Mouse (Mus musculus) A20 (cell line): ENCODE results near the gene U2af2.
A peak's percentile ranks its signal among the peaks of the same experiment; 100 is the strongest.

Experiments used
- DNase-seq: peaks from one replicate; pipeline ENCODE4 v3.0.0-alpha.2; 2011; ENCODE audit warnings: low read depth, low spot score

U2af2 gene

GRCm38 (mm10) chr7:5061774-5062359, at the start of gene U2af2:
Gene U2af2 (plus strand): TSS chr7:5062143.
- peak; percentile 95 for DNase-seq

DNA sequence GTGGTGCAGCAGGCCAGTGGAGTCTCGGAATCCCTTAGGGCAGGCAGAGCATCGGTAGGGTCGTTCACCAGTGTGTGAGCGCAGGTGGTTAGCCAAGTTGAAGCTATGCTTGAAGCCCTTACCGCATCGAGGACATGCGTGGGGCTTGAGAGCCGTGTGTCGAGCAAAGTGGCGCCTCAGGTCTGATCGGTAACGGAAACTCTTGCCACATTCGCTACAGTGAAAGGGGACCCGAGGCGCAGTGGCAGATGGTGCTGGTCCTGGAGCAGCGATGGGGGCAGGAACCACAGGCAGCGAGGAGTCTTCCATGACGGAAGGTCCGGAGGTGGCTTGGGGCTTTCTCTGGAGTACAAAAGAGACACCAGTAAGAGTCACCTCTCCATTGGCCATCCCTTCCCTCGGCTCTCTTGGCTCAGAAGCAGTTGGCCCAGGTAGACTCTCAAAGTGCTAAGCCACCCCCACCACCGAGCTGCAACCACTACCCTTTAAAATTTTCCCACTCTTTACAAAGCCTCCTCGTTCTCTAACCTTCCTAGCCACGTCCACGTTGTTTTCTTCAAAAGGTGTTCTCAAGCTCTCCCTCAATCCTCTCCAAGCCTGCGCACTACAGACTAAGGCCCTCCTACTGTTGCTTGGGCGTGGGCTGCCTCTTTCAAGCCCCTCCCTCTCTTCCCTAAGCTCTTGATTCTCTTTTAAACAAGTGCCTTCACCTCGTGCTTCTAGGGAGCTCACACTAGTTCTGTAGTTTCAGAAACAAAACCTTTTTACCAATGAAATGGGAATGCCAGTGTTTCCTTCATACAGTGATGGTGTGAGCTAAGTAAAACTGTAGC, 49.0 kb upstream of the U2af2 start:
- DNase-seq = no peak

DNA sequence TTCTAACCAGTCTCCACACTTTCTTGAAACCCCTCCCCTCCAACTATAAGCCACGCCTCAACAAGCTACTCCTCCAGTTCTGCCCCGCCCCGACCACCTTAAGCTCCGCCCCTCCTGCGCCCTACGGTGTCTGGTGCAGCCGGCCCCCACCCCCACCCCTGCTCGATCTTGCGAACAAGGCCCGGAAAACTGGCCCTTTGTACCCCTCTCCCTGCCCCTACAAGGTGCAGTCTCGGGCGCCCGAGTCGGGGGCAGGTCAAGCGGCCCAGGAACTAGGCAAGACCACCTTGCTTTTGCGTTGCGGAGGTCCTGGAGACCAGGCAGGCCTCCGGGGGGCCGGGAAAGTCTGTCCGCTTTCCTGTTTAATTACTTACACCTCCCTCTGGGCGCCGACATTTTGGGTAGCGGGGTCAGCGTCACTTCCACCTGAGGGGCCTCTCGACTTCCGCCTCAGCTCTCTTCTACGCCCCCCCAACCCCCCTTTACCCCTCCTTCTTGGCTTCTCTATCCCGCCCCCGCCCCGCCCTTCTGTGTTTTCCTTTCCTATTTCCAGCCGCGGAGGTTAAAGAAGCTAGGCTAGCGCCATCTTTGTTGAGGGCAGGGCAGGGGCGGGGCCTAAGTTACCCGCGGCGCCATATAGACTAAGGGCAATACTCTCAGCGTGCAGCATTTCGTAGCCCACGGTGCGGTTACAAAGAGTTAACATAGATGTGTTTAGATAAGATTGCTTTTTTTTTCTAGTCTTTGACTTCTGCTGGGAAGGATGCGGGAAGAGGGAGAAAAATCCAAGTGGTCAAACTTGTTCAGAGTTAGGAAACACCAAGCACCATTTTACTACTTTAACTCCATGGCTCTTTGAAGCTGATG, 47.5 kb upstream of the U2af2 start, which contains the start of the genes Zfp524 and Fiz1:
Gene Zfp524, plus strand, starts transcription at position 165 of the 867 bp plus-strand sequence.
Gene Fiz1, minus strand, starts transcription at position 447 of the 867 bp plus-strand sequence.
- peak; percentile 99 for DNase-seq

- peak; percentile 98 for DNase-seq
These were observed 46.6 kb upstream of the U2af2 start, which contains the start of gene Gm44973 for GRCm38 (mm10) chr7:5015118-5016001. Gene Gm44973 (plus strand): TSS chr7:5015496.

- DNase-seq = no peak
These were observed 45.9 kb upstream of the U2af2 start for GRCm38 (mm10) chr7:5016057-5016456.

DNA sequence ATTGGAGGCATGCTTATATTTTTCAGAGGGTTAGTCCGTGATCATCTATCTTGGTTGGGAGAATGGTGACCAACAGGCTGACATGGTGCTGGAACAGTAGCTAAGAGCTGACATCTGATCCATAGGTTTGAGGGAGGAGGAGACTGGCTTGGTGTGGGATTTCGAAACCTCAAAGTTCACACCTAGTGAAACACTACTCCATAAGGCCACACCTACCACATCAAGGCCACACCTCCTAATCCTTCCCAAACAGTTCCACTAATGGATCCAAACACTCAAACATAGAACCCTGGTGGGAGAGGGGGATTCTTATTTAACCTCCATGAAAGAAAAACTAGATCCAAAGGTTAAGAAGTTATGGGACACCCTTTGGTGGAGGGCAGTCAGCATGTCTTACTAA, 45.0 kb upstream of the U2af2 start:
- no peak for DNase-seq

DNA sequence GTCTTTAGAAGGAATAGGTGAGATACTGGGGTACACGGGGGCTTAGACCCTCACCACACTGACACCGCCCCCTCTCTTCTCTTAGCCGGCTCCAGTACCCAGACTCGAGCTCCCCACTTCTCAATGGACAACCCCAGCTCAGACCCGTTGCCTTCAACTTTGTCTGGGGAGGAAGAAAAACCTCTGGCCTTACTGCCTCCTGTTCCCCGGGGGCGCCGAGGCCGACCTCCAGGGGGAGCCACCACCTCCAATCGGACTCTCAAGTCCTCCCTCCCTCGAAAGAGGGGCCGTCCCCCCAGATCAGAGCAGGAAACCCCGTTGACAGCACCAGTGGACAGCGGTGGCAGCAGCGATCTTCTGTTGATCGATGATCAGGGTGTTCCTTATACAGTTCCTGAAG, 44.6 kb upstream of the U2af2 start:
- DNase-seq = peak; percentile 45

- DNase-seq = no peak
These were observed 44.0 kb upstream of the U2af2 start for GRCm38 (mm10) chr7:5017931-5018330.

DNA sequence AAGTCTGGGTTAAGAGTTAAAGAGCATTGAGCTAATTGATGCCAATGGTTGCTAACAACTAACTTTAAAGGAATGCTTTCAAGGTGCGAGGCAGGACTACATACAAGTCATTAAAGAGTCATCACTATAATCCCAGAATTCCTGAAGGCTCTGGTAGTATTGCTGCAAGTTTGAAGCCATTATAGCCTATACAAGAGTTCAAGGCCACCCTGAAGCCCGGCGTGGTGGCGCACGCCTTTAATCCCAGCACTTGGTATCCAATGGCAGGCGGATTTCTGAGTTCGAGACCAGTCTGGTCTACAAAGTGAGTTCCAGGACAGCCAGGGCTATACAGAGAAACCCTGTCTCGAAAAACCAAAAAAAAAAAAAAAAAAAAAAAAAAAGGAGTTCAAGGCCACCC, 42.4 kb upstream of the U2af2 start:
- DNase-seq = peak; percentile 48

- peak; percentile 99 for DNase-seq
These were observed 41.8 kb upstream of the U2af2 start, which contains the start of the genes Zfp865 and Ccdc106 for GRCm38 (mm10) chr7:5020000-5020681. Gene Zfp865 (plus strand): TSS chr7:5020376. Gene Ccdc106 (plus strand): TSS chr7:5020553.

GRCm38 (mm10) chr7:5020685-5021084, 41.3 kb upstream of the U2af2 start:
- DNase-seq = no peak

GRCm38 (mm10) chr7:5021197-5021596, 40.7 kb upstream of the U2af2 start:
- DNase-seq = no peak

- DNase-seq = no peak
These were observed 32.4 kb upstream of the U2af2 start for GRCm38 (mm10) chr7:5029543-5029942.

DNA sequence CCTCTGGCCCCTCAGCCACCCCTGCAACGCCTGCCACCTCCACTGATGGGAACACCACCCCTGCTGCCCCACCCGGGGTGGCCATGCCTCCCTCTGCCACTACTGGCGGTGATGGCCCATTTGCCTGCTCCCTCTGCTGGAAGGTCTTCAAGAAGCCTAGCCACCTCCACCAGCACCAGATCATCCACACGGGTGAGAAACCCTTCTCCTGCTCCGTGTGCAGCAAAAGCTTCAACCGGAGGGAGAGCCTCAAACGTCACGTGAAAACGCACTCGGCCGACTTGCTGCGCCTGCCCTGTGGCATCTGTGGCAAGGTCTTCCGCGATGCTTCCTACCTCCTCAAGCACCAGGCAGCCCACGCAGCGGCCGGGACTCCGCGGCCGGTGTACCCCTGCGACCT, 32.0 kb upstream of the U2af2 start:
- DNase-seq = no peak

DNA sequence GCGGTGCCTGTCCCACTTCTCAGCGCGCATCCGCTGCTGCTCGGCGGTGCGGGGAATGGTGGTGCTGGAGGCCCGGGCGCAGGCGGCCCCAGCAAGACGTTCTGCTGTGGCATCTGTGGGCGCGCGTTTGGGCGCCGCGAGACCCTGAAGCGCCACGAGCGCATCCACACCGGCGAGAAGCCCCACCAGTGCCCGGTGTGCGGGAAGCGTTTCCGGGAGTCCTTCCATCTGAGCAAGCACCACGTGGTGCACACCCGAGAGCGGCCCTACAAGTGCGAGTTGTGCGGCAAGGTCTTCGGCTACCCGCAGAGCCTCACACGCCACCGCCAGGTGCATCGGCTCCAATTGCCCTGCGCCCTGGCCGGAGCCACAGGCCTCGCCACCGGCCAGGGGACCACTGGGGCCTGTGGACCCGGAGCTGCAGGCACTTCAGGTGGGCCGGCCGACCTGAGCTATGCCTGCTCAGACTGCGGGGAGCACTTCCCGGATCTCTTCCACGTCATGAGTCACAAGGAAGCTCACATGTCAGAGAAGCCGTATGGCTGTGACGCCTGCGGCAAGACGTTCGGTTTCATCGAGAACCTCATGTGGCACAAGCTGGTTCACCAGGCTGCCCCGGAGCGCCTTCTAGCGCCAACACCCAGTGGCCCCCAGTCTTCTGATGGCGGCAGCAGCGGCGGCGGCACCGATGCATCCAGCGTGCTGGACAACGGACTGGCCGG, 31.2 kb upstream of the U2af2 start:
- DNase-seq = no peak

GRCm38 (mm10) chr7:5031496-5031895, 30.4 kb upstream of the U2af2 start:
- DNase-seq = no peak

- no peak for DNase-seq
These were observed 28.1 kb upstream of the U2af2 start, which contains the start of gene 4632433K11Rik for GRCm38 (mm10) chr7:5033818-5034217. Gene 4632433K11Rik (plus strand): TSS chr7:5034118.

- no peak for DNase-seq
These were observed 26.3 kb upstream of the U2af2 start for GRCm38 (mm10) chr7:5035628-5036027.

DNA sequence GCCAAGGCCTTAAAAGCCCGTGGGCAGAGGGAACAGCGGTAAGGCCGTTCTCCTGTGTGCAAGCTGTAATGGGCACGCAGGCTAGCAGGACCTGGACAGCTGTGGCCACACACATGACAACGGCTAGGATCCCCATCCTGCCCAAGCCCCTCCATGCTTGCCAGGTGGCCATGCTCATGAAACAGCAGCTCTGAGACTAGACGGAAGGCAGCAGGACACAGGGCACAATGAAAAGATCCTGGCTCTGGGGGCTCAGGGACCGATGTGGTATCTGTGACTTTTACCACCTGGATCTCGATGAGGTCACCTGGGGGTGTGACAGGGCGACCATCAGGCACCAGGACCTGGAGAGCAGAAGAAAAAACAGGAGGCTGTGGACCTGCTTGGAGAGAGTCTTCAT, 25.8 kb upstream of the U2af2 start:
- no peak for DNase-seq
